Mouse (Mus musculus): ENCODE data around the gene Numa1. TPM values are rescaled to one million over a fixed set of nuclear protein-coding genes. Genes with fewer than 3 reads are reported as not detected.
A peak's percentile ranks its signal among the peaks of the same experiment; 100 is the strongest.
"Not testable (repeated sequence)": the region's sequence is repeated elsewhere in the genome, so short reads cannot be mapped to it uniquely, and the experiment has no call there.

Numa1 gene
- total and polyA plus RNA-seq, 2 experiments from 2014 or later, result 26.5 to 82.9 TPM

DNA sequence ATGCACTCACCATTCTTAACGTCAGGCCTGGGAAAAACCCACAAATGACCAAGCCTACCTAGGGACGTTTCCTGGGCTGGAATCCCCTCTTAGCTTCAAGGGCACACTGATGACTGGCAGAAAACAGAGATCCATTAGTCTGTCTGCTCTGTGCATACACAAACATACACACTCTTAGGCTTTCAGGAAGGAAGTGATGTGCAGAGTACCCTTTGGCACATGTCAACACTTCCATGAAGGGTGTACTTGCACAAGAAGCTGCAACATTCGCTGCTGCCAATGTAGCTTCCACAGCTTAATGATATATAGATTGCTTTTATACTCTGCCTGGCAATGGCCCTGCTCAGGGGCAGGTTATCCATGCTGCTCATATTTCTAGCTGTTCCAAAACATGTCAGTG, 85.5 kb downstream of the Numa1 start:
- peaks cover 50% of the 10 kb centered on the region for H3K36me3 ChIP-seq (ENCODE audit: insufficient read depth, low read length)
- H3K9ac ChIP-seq (replicated peaks; ENCODE audit: low read length), result no peak overlapping the region
- DNase-seq (ENCODE audit: low spot score) (no peak), ATAC-seq (no peak)
- H3K27ac ChIP-seq, result no peak overlapping the region
- no peaks in the 10 kb centered on the region for H3K27me3 ChIP-seq (ENCODE audit: insufficient read depth, low read length)
- no peak overlapping the region for H3K4me3 ChIP-seq (ENCODE audit: low read length)
- TF ChIP-seq CTCF (IDR thresholded peaks at IDR 0.05; ENCODE audit: low read depth), result no peak
- H3K4me2 ChIP-seq (ENCODE audit: low read depth, low read length), result no peak overlapping the region
- no peaks in the 10 kb centered on the region for H3K4me1 ChIP-seq (ENCODE audit: insufficient read depth, low read length)
- 66% methylated on average over 3 of the region's 3 CpGs for whole genome bisulfite sequencing
- no peaks in the 10 kb centered on the region for H3K9me3 ChIP-seq (ENCODE audit: low read length)

- H3K27ac ChIP-seq; H3K9me3 ChIP-seq (ENCODE audit: low read length); ATAC-seq; H3K9ac ChIP-seq (replicated peaks; ENCODE audit: low read length); H3K4me3 ChIP-seq (ENCODE audit: low read length); H3K27me3 ChIP-seq (ENCODE audit: insufficient read depth, low read length); H3K4me2 ChIP-seq (ENCODE audit: low read depth, low read length); DNase-seq (ENCODE audit: low spot score); H3K4me1 ChIP-seq (ENCODE audit: insufficient read depth, low read length): not testable (repeated sequence)
- H3K36me3 ChIP-seq (ENCODE audit: insufficient read depth, low read length), result peaks cover 46% of the 10 kb centered on the region
- 93% methylated on average over 2 of the region's 2 CpGs for WGBS
These were observed 87.0 kb downstream of the Numa1 start for GRCm38 (mm10) chr7:102020934-102021333.

DNA sequence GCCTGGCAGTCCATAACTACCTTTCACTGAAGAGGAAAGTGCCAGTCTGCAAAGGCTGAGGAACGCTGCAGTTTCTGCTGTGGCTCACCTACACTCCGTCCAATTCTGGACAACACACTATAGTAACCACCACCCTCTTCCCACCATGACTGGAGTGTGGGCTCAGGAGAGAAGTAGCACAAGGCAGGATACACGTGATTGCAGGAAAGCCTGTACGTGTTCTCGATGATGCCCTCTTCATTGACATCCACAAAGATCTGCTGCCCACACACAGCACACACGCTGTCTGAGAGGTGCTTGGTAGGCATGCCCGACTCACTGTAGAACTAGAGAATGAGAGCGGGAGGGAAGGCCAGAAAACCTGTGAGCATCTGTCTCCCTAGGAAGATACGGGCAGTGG, 89.9 kb downstream of the Numa1 start:
- ATAC-seq (no peak), DNase-seq (ENCODE audit: low spot score) (no peak)
- TF ChIP-seq CTCF (IDR thresholded peaks at IDR 0.05; ENCODE audit: low read depth), result no peak
- Histone ChIP-seq H3K4me1 (ENCODE audit: insufficient read depth, low read length) (no peaks in the 10 kb centered on the region), H3K27me3 (ENCODE audit: insufficient read depth, low read length) (no peaks in the 10 kb centered on the region), H3K4me2 (ENCODE audit: low read depth, low read length) (no peak overlapping the region), H3K36me3 (ENCODE audit: insufficient read depth, low read length) (peaks cover 48% of the 10 kb centered on the region), H3K27ac (no peak overlapping the region), H3K4me3 (ENCODE audit: low read length) (no peak overlapping the region), H3K9ac (replicated peaks; ENCODE audit: low read length) (no peak overlapping the region), H3K9me3 (ENCODE audit: low read length) (no peaks in the 10 kb centered on the region)
- 93% methylated on average over 9 of the region's 9 CpGs for WGBS

DNA sequence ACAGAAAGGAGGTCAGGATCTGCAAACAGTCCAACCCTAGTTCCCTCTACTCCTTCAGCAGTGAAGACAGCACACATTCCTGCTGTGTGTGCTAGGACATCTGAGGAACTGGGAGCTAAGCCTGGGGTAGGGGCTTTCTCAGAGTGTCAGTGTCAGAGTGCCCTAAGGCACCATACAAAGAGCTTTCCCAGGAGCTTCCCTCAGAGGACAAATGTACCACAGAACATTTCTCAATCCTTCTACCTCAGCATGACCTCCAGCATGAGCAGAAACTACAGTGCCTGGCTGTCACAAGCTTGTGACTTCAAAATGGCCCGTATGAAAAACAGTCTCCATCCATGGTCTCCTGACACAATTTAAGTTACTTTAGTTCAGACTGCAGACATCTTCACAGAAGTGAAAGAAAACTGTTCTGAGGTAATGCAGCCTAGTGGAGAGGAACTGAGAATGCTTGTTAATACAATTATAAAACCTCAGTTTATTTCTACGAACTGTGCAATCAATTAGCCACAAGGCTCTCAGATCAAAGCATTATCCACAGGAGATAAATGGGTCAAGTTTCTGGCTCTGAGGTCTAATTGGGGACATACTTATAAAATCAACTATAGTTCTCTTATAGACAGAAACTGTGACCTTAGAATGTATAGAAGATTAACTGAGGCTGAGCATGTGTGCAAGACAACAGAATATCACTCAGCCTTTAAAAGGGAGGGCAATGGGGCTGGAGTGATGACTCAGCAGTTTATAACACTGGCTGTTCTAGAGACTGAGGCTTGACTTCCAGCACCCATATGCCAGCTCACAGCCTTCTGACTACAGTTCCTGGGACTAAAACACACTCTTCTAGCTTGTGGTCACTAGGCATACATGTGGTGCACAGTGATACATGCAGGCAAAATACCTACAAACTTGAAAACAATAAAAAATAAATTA, 91.5 kb downstream of the Numa1 start:
- Histone ChIP-seq H3K4me1 (ENCODE audit: insufficient read depth, low read length) (no peaks in the 10 kb centered on the region), H3K36me3 (ENCODE audit: insufficient read depth, low read length) (peaks cover 54% of the 10 kb centered on the region), H3K4me2 (ENCODE audit: low read depth, low read length) (no peak overlapping the region), H3K9me3 (ENCODE audit: low read length) (no peaks in the 10 kb centered on the region), H3K27ac (no peak overlapping the region), H3K4me3 (ENCODE audit: low read length) (no peak overlapping the region), H3K27me3 (ENCODE audit: insufficient read depth, low read length) (no peaks in the 10 kb centered on the region), H3K9ac (replicated peaks; ENCODE audit: low read length) (no peak overlapping the region)
- no peak for TF ChIP-seq CTCF (IDR thresholded peaks at IDR 0.05; ENCODE audit: low read depth)
- WGBS, result 91% methylated on average over 2 of the region's 2 CpGs
- DNase-seq (ENCODE audit: low spot score) (no peak), ATAC-seq (no peak)

DNA sequence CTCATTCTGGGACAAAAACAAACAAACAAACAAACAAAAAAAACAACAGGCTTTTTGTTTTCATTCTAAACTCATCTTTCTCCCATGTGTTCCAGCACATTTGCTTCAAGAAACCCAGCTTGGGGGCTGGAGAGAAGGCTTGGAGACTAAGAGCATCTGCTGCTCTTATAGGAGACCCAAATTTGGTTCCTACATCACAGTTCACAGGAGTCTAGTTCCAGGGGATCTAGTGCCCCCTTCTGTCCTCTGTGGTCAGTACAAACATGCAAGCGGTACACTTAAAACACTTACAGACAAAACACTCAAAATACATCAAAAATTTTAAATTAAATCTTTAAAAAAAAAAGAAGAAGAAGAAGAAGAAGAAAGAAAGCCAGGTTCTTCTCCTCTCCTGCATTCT, 101.0 kb downstream of the Numa1 start:
- ATAC-seq (no peak), DNase-seq (ENCODE audit: low spot score) (no peak)
- H3K9me3 ChIP-seq (ENCODE audit: low read length), result no peaks in the 10 kb centered on the region
- H3K9ac ChIP-seq (replicated peaks; ENCODE audit: low read length), result no peak overlapping the region
- H3K4me1 ChIP-seq (ENCODE audit: insufficient read depth, low read length), result no peaks in the 10 kb centered on the region
- 91% methylated on average over 1 of the region's 1 CpGs for WGBS
- H3K27ac ChIP-seq, result no peak overlapping the region
- peaks cover 53% of the 10 kb centered on the region for H3K36me3 ChIP-seq (ENCODE audit: insufficient read depth, low read length)
- no peak overlapping the region for H3K4me3 ChIP-seq (ENCODE audit: low read length)
- H3K27me3 ChIP-seq (ENCODE audit: insufficient read depth, low read length), result no peaks in the 10 kb centered on the region
- peak; percentile 35 for TF ChIP-seq CTCF (IDR thresholded peaks at IDR 0.05; ENCODE audit: low read depth)
- H3K4me2 ChIP-seq (ENCODE audit: low read depth, low read length), result no peak overlapping the region

GRCm38 (mm10) chr7:102035534-102035933, 101.6 kb downstream of the Numa1 start:
- WGBS, result 95% methylated on average over 2 of the region's 2 CpGs
- H3K4me1 ChIP-seq (ENCODE audit: insufficient read depth, low read length), result no peaks in the 10 kb centered on the region
- H3K9me3 ChIP-seq (ENCODE audit: low read length), result no peaks in the 10 kb centered on the region
- H3K27ac ChIP-seq, result no peak overlapping the region
- H3K4me3 ChIP-seq (ENCODE audit: low read length), result no peak overlapping the region
- H3K36me3 ChIP-seq (ENCODE audit: insufficient read depth, low read length), result peaks cover 50% of the 10 kb centered on the region
- H3K27me3 ChIP-seq (ENCODE audit: insufficient read depth, low read length), result no peaks in the 10 kb centered on the region
- DNase-seq (ENCODE audit: low spot score) (no peak), ATAC-seq (no peak)
- no peak overlapping the region for H3K9ac ChIP-seq (replicated peaks; ENCODE audit: low read length)
- no peak overlapping the region for H3K4me2 ChIP-seq (ENCODE audit: low read depth, low read length)
- no peak for TF ChIP-seq CTCF (IDR thresholded peaks at IDR 0.05; ENCODE audit: low read depth)

GRCm38 (mm10) chr7:102037318-102037717, 103.4 kb downstream of the Numa1 start:
- no peaks in the 10 kb centered on the region for H3K9me3 ChIP-seq (ENCODE audit: low read length)
- H3K4me1 ChIP-seq (ENCODE audit: insufficient read depth, low read length), result no peaks in the 10 kb centered on the region
- 97% methylated on average over 3 of the region's 3 CpGs for WGBS
- H3K4me3 ChIP-seq (ENCODE audit: low read length), result no peak overlapping the region
- H3K27ac ChIP-seq, result no peak overlapping the region
- no peak overlapping the region for H3K4me2 ChIP-seq (ENCODE audit: low read depth, low read length)
- H3K27me3 ChIP-seq (ENCODE audit: insufficient read depth, low read length), result no peaks in the 10 kb centered on the region
- DNase-seq (ENCODE audit: low spot score) (no peak), ATAC-seq (no peak)
- no peak overlapping the region for H3K9ac ChIP-seq (replicated peaks; ENCODE audit: low read length)
- H3K36me3 ChIP-seq (ENCODE audit: insufficient read depth, low read length), result peaks cover 52% of the 10 kb centered on the region
- no peak for TF ChIP-seq CTCF (IDR thresholded peaks at IDR 0.05; ENCODE audit: low read depth)
